Mouse (Mus musculus): Measurements from ENCODE around the gene Wdr82.

Wdr82 gene

GRCm38 (mm10) chr9:106225469-106226150 lies 54.9 kb downstream of the Wdr82 start:
- DNase-seq (ENCODE audit: low spot score in 2 of 2): no peak

- DNase-seq (ENCODE audit: low spot score in 2 of 2): no peak
Observed at GRCm38 (mm10) chr9:106226151-106226682, 55.5 kb downstream of the Wdr82 start.

GRCm38 (mm10) chr9:106227790-106228429 lies 57.2 kb downstream of the Wdr82 start:
- DNase-seq (ENCODE audit: low spot score in 2 of 2): no peak

GRCm38 (mm10) chr9:106230051-106230733 lies 59.5 kb downstream of the Wdr82 start:
- no peak for DNase-seq (ENCODE audit: low spot score in 2 of 2)

- no peak for DNase-seq (ENCODE audit: low spot score in 2 of 2)
Observed at GRCm38 (mm10) chr9:106230734-106231106, 60.0 kb downstream of the Wdr82 start.

- DNase-seq (ENCODE audit: low spot score in 2 of 2): no peak
Observed at GRCm38 (mm10) chr9:106231220-106231619, 60.5 kb downstream of the Wdr82 start.

- DNase-seq (ENCODE audit: low spot score in 2 of 2): no peak
Observed at GRCm38 (mm10) chr9:106231816-106232215, 61.1 kb downstream of the Wdr82 start.

GRCm38 (mm10) chr9:106232956-106233355 lies 62.2 kb downstream of the Wdr82 start:
- no peak for DNase-seq (ENCODE audit: low spot score in 2 of 2)

GRCm38 (mm10) chr9:106233953-106234352 lies 63.2 kb downstream of the Wdr82 start:
- DNase-seq (ENCODE audit: low spot score in 2 of 2): no peak

- DNase-seq (ENCODE audit: low spot score in 2 of 2): no peak
Observed at GRCm38 (mm10) chr9:106235194-106235830, 64.6 kb downstream of the Wdr82 start.

GRCm38 (mm10) chr9:106236156-106236817 lies 65.6 kb downstream of the Wdr82 start:
- DNase-seq (ENCODE audit: low spot score in 2 of 2): no peak

GRCm38 (mm10) chr9:106236818-106237211 lies 66.1 kb downstream of the Wdr82 start:
- DNase-seq (ENCODE audit: low spot score in 2 of 2): no peak

GRCm38 (mm10) chr9:106237401-106237800 lies 66.7 kb downstream of the Wdr82 start:
- DNase-seq (ENCODE audit: low spot score in 2 of 2): no peak

- DNase-seq (ENCODE audit: low spot score in 2 of 2): no peak
Observed at GRCm38 (mm10) chr9:106237878-106238277, 67.2 kb downstream of the Wdr82 start.

All from spleen, postnatal 14 days (tissue).